Mouse (Mus musculus) stomach, embryonic 15.5 days (tissue): ENCODE data around the gene Bcl3. TPM values are rescaled to one million over a fixed set of nuclear protein-coding genes. Genes with fewer than 3 reads are reported as not detected.

Experiments
- ATAC-seq: fragments of 200-750 bp; cut with Nextera tagmentation; 2 replicates; pipeline ENCODE4 v1.8.0; 2017; ENCODE audit warnings: low read depth, moderate number of reproducible peaks, moderate TSS enrichment; ENCODE audit not compliant: insufficient read depth, low FRiP score
- H3K27ac ChIP-seq: fragments of 300-500 bp; sonication (generic); 2 replicates; pipeline ENCODE4 v1.5.1; 2015; ENCODE audit warnings: mild to moderate bottlenecking, inconsistent platforms
- H3K27me3 ChIP-seq: fragments of 300-500 bp; sonication (generic); replicated peaks from 2 replicates; pipeline ENCODE4 v1.6.1; 2015; ENCODE audit warnings: inconsistent platforms
- H3K36me3 ChIP-seq: fragments of 300-500 bp; sonication (generic); 2 replicates; pipeline ENCODE4 v1.6.1; 2015; ENCODE audit warnings: inconsistent platforms
- H3K4me1 ChIP-seq: fragments of 300-500 bp; sonication (generic); 2 replicates; pipeline ENCODE4 v1.6.1; 2015; ENCODE audit warnings: inconsistent platforms
- H3K4me2 ChIP-seq: fragments of 300-500 bp; sonication (generic); 2 replicates; pipeline ENCODE4 v1.6.1; 2015; ENCODE audit warnings: mild to moderate bottlenecking, inconsistent platforms
- H3K4me3 ChIP-seq: fragments of 300-500 bp; sonication (generic); replicated peaks from 2 replicates; pipeline ENCODE4 v1.5.1; 2015; ENCODE audit warnings: inconsistent platforms
- H3K9ac ChIP-seq: fragments of 300-500 bp; sonication (generic); 2 replicates; pipeline ENCODE4 v1.6.1; 2015; ENCODE audit warnings: inconsistent platforms
- H3K9me3 ChIP-seq: fragments of 300-500 bp; sonication (generic); 2 replicates; pipeline ENCODE4 v1.6.1; 2016; ENCODE audit warnings: inconsistent platforms
- WGBS: fragments of 180-500 bp; shearing (Covaris S2); methylation state at CpG from one replicate; pipeline ENCODE4 v1.1.7; 2015; 5-methylcytosine and 5-hydroxymethylcytosine counted together
- polyA plus RNA-seq: library from polyadenylated mRNA; unstranded; fragments of >200 nt; fragmentation: Nextera tagmentation; extraction: Ambion mirVana; gene quantifications from 2 replicates; pipeline ENCODE4 v1.2.1, GENCODE M21; 2015

Gene Bcl3
- polyA plus RNA-seq, 1 experiment from 2014 or later, result 8.9 TPM

DNA sequence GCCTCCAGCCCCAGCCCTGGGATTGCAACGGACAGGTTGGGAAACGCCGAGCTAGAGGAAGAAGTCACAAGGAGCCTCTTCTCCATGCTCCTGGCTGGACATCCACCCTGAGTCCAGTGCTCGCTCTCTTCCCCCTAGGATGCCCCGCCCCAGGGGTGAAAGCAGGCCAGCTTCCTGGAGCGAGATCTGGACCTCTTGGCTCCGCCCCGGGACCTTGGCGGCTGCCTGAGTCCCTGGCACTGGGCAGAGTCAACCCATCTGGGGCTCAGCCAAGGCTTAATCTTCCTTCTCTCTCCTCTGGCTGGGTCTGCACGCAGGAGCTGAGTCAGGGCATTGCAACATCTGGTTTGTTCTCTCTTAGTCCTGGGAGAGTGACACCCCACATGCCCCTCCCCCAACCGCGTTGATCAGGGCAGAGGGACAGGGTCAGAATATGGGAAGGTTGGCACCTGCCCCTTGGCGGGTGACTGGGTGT is 8.1 kb upstream of the Bcl3 start:
- peaks cover 26% of the 10 kb centered on the region for H3K4me1 ChIP-seq
- ATAC-seq, result peak; percentile 86
- peak overlapping the region; percentile 53 for H3K27ac ChIP-seq
- no peaks in the 10 kb centered on the region for H3K27me3 ChIP-seq
- H3K4me2 ChIP-seq, result peak overlapping the region; percentile 15
- H3K9me3 ChIP-seq, result no peaks in the 10 kb centered on the region
- H3K9ac ChIP-seq, result no peak overlapping the region
- H3K4me3 ChIP-seq, result no peak overlapping the region
- no peaks in the 10 kb centered on the region for H3K36me3 ChIP-seq
- WGBS, result 19% methylated on average over 13 of the region's 13 CpGs

DNA sequence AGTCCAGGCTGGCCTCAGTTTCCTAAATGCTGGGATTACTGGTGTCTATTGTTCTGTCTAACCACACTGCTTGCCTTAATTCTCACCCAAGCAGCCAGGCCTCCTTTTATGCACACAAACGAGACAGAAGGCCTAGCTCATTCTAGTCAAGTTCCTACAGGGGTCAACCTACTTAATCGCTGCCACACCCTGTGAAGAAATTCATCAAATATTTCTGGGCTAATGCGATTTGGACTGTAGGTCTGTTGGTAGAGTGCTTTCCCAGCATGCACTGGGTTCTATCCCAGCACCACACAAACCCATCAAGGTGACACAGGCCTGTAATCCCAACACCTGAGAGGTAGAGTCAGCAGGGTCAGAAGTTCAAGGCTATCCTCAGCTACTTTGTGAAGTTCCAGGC is 7.1 kb upstream of the Bcl3 start:
- no peak for ATAC-seq
- Histone ChIP-seq H3K4me3 (no peak overlapping the region), H3K27ac (no peak overlapping the region), H3K4me1 (peaks cover 30% of the 10 kb centered on the region), H3K36me3 (no peaks in the 10 kb centered on the region), H3K9ac (no peak overlapping the region), H3K9me3 (no peaks in the 10 kb centered on the region), H3K27me3 (no peaks in the 10 kb centered on the region), H3K4me2 (no peak overlapping the region)
- WGBS, result 75% methylated on average over 3 of the region's 3 CpGs

DNA sequence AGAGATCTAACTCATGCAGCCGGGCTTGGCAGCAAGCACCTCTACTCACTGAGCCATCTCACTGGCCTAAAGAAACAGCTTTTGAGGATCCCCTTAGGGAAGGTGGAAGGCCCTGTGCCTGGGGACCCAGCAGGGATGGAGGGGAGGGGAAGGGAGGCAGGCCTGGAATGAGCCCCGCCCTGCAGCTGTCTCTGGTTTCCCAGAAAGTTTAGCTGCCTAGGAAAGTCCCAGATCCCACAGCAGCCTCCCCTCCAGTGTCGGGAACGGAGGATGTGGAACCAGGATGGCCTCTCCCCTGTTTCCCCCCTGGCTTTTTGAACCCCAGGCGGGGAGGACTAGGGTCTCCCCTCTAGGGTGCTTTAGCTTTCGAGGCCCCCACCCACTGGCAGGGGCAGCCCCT is 4.2 kb upstream of the Bcl3 start:
- Histone ChIP-seq H3K36me3 (no peaks in the 10 kb centered on the region), H3K27me3 (no peaks in the 10 kb centered on the region), H3K4me3 (no peak overlapping the region), H3K27ac (0 out of 2 replicates have a peak overlapping the region, but pooled peaks have one; percentile 19), H3K4me1 (peaks cover 53% of the 10 kb centered on the region), H3K9me3 (no peaks in the 10 kb centered on the region), H3K9ac (no peak overlapping the region), H3K4me2 (no peak overlapping the region)
- no peak for ATAC-seq
- 37% methylated on average over 6 of the region's 6 CpGs for WGBS

DNA sequence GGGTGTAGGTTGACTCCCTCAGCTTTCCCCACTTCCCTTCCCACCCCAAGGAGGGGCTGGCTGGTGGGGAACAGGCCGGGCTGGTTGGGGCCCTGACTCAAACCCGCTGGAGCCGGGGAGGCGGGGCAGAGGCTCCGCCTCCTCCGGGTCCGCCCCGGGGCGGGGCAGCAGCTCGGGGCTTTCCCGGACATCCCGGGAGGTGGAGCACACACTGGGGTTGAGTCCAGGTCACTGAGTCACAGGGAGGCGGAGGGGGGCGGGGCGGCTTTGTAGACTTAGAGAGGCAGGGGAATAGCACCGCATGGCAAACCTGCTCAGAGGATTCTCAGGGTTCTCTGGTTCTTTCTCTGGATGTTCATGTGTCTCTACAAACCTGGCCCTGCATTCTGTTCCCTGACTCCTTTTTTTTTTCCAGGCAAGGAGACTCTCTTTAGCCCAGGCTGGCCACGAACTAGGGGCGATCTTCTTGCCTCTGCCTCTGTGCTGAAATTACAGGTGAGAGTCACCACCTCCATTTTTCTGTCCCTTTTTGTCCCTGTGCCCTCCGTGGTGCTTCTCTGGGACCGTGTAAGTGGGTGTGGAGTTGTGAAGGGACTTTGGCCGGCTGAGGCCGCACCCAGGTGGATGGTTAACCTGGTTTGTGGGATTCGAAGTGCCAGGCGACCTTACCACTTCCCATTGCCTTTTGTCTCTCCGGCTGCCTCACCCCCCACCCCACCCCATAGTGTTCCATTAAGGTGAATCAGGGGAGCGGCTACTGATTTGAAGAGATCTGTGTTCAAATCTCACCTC is 1.8 kb upstream of the Bcl3 start:
- Histone ChIP-seq H3K4me1 (peaks cover 40% of the 10 kb centered on the region), H3K27ac (peak overlapping the region; percentile 94), H3K4me3 (peak overlapping the region; percentile 9; the same call in 1 of the 2 replicates), H3K36me3 (no peaks in the 10 kb centered on the region), H3K9ac (no peak overlapping the region), H3K9me3 (no peaks in the 10 kb centered on the region), H3K27me3 (no peaks in the 10 kb centered on the region), H3K4me2 (peak overlapping the region; percentile 94)
- ATAC-seq, result peak; percentile 89
- 19% methylated on average over 26 of the region's 26 CpGs for WGBS

DNA sequence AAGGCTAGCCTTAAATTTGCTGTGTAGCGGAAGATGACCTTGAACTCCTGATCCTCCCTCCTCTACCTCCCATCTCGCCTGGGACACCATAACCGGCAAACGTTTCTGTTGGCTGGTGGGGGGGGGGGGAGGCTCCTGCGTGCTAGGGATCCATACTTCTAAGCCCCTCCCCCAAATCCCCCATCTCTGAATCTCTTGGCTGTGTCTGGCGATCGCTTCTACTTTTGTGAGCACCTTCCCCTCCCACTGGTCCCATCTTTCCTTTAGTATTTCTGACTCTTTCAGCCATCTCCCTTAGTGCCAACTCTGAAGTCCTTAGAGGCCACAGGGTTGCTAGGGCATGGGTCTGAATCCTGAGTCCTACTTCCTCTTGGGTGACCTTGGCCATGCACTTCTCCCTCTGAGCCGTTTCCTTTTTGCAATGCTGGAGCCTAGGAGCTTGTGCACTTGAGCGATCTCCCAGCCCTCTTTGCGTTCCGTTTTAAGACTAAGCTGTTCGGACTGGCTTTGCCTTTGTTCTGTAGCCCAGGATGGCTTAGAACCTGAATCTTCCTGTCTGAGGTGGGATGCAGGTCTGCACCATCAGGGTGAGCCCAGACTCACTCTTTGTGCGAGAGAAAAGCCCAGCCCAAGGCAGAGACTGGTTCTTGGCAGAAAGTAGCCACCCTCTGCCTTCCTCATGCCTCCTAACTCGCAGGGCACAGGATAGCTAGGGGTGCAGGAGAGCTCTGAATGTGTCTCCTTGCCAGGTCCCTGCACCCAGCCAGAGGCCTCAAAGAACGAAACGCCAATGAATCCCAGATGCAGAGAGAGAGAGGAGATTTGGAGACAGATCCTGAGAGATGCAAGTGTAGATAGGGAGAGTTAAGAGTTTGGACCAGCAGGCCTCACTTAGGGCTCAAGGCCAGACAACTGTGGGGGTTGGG is 949 bp upstream of the Bcl3 start:
- H3K9me3 ChIP-seq, result no peaks in the 10 kb centered on the region
- no peak; the same call in 1 of the 2 replicates for ATAC-seq
- peaks cover 45% of the 10 kb centered on the region for H3K4me1 ChIP-seq
- H3K4me3 ChIP-seq, result no peak overlapping the region
- H3K27me3 ChIP-seq, result no peaks in the 10 kb centered on the region
- WGBS, result 22% methylated on average over 16 of the region's 16 CpGs
- H3K27ac ChIP-seq, result peak overlapping the region; percentile 94
- H3K36me3 ChIP-seq, result no peaks in the 10 kb centered on the region
- H3K4me2 ChIP-seq, result peak overlapping the region; percentile 94
- 0 out of 2 replicates have a peak overlapping the region, but pooled peaks have one; percentile 13 for H3K9ac ChIP-seq

DNA sequence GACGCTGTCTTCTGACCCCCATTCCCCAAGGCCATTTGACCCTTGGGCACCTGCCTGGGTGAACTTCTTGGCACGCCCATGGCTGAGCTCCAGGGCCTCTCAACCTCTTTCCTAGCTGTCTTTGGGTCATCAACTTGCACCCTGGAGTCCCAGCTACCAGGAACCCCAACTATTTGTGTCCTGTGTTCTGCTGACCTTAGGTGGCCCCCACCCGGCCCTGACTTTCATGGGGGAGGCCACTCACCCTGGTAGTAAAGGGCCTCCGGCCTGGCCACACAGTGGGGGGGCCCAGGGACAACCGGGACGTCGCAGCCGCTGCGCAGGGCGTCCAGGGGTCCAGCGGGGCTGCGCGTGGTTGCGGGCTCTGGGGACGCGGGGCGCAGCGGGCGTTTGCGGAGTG is 377 bp downstream of the Bcl3 start:
- peak overlapping the region; percentile 62 for H3K9ac ChIP-seq
- peak overlapping the region; percentile 94 for H3K4me2 ChIP-seq
- no peaks in the 10 kb centered on the region for H3K36me3 ChIP-seq
- H3K27me3 ChIP-seq, result no peaks in the 10 kb centered on the region
- H3K9me3 ChIP-seq, result no peaks in the 10 kb centered on the region
- peaks cover 56% of the 10 kb centered on the region for H3K4me1 ChIP-seq
- ATAC-seq, result no peak
- WGBS, result 7% methylated on average over 20 of the region's 20 CpGs
- peak overlapping the region; percentile 94 for H3K27ac ChIP-seq
- peak overlapping the region; percentile 56 for H3K4me3 ChIP-seq

DNA sequence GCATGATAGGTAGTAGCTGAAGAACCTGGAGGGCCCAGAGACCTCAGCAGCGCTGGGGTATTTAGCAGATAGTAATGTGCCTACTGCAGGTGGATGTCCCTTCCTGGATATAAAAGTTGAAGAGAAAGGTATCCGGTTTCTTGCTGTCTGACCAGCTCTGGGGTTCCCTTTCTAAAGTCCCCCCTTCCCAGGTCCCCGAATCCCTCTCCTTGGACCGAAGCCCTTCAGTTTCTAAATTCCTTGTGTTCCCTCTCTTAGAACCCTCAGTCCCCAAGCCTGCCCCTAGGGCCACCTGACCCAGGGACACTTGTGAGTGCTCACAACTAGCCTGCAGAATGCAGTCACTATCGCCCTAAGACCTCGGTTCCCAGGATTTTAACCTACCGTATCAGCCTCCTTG is 937 bp downstream of the Bcl3 start:
- Histone ChIP-seq H3K27me3 (no peaks in the 10 kb centered on the region), H3K9ac (no peak overlapping the region; the same call in 1 of the 2 replicates), H3K9me3 (no peaks in the 10 kb centered on the region), H3K27ac (no peak overlapping the region; the same call in 1 of the 2 replicates), H3K4me3 (peak overlapping the region; percentile 56), H3K4me1 (peaks cover 58% of the 10 kb centered on the region), H3K36me3 (no peaks in the 10 kb centered on the region), H3K4me2 (peak overlapping the region; percentile 94)
- 79% methylated on average over 7 of the region's 7 CpGs for WGBS
- no peak for ATAC-seq

DNA sequence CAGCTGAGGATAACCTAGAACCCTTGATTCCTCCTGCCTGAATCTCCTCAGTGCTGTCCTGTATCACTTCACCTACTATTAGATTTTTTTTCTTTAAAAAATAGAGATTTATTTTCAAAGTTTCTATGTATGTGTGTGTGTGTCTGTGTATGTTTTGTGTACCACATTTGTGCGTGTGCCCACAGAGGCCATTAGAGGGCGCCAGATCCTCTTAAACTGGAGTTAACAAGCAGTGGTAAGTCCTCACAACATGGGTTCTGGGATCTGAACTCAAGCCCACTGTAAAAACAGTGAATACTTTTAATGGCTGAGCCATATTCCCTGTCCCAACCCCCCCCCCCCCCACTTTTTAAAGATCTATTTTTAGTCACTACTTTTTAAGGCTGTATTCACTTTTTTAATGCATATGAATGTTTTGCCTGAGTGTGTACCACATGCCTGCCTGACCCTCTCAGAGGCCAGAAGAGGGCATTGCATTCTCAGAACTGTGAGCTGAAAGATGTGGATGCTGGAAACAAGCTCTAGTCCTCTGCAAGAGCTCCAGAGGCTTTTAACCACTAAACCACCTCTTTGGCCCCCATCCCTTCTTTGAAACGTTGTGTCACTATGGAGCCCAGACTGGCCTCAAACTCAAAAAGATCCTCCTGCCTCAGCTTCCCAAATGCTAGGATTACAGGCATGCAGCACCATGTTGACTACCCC is 2.1 kb downstream of the Bcl3 start:
- 80% methylated on average over 3 of the region's 3 CpGs for WGBS
- Histone ChIP-seq H3K27me3 (no peaks in the 10 kb centered on the region), H3K9ac (no peak overlapping the region), H3K4me3 (no peak overlapping the region), H3K27ac (no peak overlapping the region), H3K36me3 (no peaks in the 10 kb centered on the region), H3K4me1 (peaks cover 68% of the 10 kb centered on the region), H3K4me2 (no peak overlapping the region), H3K9me3 (no peaks in the 10 kb centered on the region)
- ATAC-seq, result no peak

DNA sequence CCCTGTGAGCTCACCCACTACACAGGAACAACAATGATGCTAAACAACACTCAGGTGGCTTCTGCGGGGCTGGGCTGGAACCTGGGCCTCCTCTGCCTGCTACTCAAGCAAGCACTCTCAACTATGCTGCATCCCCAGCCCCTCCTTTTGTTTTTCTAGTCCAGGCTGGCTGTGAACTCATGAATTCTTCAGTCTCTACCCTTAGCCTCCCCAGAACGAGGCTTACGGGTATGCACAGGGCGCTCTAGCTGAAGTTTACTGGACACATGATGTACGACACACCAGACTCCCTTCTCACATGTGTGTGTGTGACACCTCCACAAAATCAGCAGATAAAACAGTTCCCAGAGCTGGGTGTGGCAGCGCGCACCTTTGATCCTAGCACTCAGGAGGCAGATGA is 3.7 kb downstream of the Bcl3 start:
- no peak overlapping the region for H3K9ac ChIP-seq
- WGBS, result 80% methylated on average over 7 of the region's 7 CpGs
- 0 out of 2 replicates have a peak overlapping the region, but pooled peaks have one; percentile 11 for H3K27ac ChIP-seq
- no peak overlapping the region for H3K4me2 ChIP-seq
- H3K27me3 ChIP-seq, result no peaks in the 10 kb centered on the region
- no peak for ATAC-seq
- H3K4me3 ChIP-seq, result no peak overlapping the region
- H3K36me3 ChIP-seq, result no peaks in the 10 kb centered on the region
- peaks cover 56% of the 10 kb centered on the region for H3K4me1 ChIP-seq
- H3K9me3 ChIP-seq, result no peaks in the 10 kb centered on the region

DNA sequence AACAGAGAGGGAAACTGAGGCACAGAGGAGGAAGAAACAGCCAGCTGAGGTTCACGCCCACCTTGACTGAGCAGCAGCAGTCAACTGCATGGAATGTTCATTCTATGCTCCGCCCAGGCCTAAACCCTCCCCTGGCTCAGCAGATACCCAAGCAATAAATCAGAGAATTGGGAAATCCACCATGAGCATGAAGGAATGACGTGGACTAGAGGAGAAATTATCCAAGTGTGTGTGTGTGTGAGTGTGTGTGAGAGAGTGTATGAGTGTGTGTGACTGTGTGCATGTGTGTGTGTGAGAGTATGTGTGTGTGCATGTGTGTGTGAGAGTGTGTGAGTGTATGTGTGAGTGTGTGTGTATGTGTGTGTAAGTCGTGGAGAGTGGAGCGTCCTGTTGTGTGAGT is 4.1 kb downstream of the Bcl3 start:
- peak overlapping the region; percentile 90; the same call in 1 of the 2 replicates for H3K27ac ChIP-seq
- no peaks in the 10 kb centered on the region for H3K27me3 ChIP-seq
- WGBS, result 59% methylated on average over 5 of the region's 5 CpGs
- no peak for ATAC-seq
- no peaks in the 10 kb centered on the region for H3K9me3 ChIP-seq
- no peak overlapping the region for H3K4me3 ChIP-seq
- H3K4me2 ChIP-seq, result 0 out of 2 replicates have a peak overlapping the region, but pooled peaks have one; percentile 75
- peaks cover 52% of the 10 kb centered on the region for H3K4me1 ChIP-seq
- H3K9ac ChIP-seq, result no peak overlapping the region
- no peaks in the 10 kb centered on the region for H3K36me3 ChIP-seq

DNA sequence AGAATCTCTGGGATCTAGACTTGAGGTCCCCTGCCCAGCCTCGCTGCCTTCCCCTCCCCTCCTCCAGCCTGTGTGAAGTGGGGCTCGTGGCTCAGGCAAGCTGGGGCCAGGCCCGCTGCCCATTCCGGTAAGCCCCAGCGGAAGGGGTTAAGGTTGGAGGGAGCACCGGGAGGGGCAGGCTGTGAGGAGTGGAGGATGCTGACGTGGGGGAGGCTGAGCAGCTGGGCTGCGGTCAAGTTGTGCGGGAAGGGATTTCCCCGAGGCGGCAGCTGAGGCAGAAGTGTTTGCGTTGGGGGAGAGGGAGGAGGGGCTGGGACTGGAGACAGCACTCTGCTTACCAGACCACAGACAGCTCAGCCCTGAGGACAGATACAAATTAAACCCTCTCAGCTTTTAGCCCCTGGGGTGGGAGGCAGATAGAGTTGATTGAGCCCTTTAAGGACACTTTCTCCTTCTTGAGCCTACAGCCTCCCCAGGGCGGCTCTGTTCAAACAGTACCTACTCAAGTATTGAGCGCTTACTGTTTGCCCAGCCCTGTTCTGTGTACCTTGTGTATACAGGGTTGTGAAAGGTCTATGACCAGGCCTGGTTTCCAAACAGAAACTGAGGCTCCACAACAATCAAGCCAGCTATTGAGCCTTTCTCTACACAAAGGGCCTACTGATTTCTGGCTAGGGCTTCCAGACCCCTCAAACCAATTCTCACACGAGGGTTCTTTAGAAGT is 5.0 kb downstream of the Bcl3 start:
- H3K27ac ChIP-seq, result peak overlapping the region; percentile 90
- no peaks in the 10 kb centered on the region for H3K36me3 ChIP-seq
- H3K4me2 ChIP-seq, result peak overlapping the region; percentile 75
- no peaks in the 10 kb centered on the region for H3K9me3 ChIP-seq
- H3K4me1 ChIP-seq, result peaks cover 44% of the 10 kb centered on the region
- WGBS, result 4% methylated on average over 15 of the region's 15 CpGs
- peak; percentile 76 for ATAC-seq
- no peaks in the 10 kb centered on the region for H3K27me3 ChIP-seq
- peak overlapping the region; percentile 43 for H3K4me3 ChIP-seq
- no peak overlapping the region; the same call in 1 of the 2 replicates for H3K9ac ChIP-seq
